Mouse (Mus musculus): Measurements from ENCODE around the gene Dusp12.
A peak's percentile ranks its signal among the peaks of the same experiment; 100 is the strongest.

The Dusp12 gene

GRCm38 (mm10) chr1:170884978-170885561, at the start of gene Dusp12, which contains the start of gene Gm26620:
Gene Dusp12 (minus strand): TSS chr1:170885540.
Gene Gm26620 (plus strand): TSS chr1:170885065.
- DNase-seq (ENCODE audit: low spot score in 2 of 2), result peak; percentile 81 to 83

DNA sequence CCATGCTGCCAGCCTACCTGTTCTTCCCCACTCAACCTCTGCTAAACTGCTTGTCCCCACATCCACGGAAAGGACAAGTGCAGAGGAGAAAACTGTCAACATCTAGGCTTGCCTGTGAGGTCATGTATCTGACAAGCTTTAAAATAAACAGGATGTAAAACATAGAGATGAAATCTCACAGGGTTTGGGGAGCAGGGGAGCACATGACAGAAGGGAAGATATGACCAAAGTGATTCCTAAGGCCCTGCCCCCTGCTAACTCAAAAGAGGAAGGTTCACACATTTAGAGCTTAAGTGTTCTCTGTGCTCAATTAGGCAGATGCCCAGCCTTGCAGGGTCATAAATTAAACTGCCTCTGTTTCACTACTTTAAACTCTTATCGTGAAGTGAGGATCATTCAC, 49.0 kb upstream of the Dusp12 start:
- peak; percentile 55 to 69 for DNase-seq (ENCODE audit: low spot score in 2 of 2)

- peak in 1 of 2 experiments; percentile 38 for DNase-seq (ENCODE audit: low spot score in 2 of 2)
Measured at GRCm38 (mm10) chr1:170933940-170934339, 48.6 kb upstream of the Dusp12 start.

DNA sequence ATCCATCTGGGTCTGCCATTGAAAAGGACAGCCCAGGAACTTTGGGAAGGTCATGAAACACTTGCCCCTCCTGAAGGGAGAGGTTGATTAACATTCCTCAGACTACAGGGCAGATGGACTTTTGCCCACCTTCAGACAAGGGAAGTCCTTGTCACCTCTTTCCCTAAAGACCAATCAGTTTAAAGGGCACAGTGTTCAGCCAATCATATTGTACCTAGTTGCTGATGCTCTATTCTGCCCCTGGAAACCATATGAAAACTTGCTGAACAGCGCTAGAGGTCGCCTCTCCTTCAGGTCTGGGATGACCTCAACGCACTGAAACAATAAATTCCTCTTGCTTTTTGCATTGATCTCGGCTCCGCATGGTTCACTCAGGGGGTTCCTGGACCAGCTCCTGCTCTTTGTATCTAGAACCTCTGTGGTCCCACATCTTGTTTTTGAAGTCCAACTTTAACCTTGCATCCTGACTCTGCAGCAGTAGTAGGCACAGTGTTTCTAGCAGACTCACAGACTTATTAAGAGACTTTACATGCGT, 48.1 kb upstream of the Dusp12 start:
- no peak for DNase-seq (ENCODE audit: low spot score in 2 of 2)

DNA sequence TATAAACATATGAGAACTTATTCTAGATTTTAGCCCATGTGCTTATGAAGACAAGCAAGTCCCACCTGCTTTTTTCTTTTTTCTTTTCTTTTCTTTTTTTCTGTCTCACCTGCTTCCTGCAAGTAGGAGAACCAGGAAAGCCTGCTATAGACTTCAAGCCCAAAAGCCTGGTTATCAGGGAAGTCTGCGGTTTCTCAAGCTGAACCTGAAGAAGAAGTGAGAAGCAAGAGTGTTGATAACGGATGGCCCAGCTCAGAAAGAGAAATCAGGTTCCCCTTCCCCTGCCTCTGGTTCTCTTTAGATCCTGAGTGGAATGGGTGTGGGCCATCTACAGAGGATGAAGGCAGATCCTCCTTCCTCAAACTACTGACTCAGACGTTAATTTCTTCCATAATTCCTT, 46.7 kb upstream of the Dusp12 start:
- DNase-seq (ENCODE audit: low spot score in 2 of 2), result peak; percentile 46 to 52

DNA sequence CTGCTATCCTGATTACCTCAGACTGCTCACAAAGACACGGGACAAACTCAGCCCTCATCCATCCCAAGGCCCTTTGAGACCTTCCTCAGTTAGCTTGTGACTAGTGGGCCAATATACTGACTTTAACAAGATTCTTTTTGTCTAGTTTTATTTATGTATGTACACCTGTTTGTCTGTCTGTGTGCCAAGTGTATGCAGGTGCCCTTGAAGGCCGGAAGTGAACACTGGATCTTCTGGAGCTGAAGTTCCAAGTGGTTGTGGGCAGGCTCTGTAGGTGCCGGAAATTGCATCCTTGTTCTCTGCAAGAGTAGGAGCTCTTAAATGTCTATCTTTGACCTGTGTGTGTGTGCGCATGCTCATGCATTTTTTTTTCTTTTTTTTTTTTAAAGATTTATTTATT, 43.9 kb upstream of the Dusp12 start:
- DNase-seq (ENCODE audit: low spot score in 2 of 2), result no peak

- peak; percentile 87 to 89 for DNase-seq (ENCODE audit: low spot score in 2 of 2)
Measured at GRCm38 (mm10) chr1:170928467-170928866, 43.1 kb upstream of the Dusp12 start.

DNA sequence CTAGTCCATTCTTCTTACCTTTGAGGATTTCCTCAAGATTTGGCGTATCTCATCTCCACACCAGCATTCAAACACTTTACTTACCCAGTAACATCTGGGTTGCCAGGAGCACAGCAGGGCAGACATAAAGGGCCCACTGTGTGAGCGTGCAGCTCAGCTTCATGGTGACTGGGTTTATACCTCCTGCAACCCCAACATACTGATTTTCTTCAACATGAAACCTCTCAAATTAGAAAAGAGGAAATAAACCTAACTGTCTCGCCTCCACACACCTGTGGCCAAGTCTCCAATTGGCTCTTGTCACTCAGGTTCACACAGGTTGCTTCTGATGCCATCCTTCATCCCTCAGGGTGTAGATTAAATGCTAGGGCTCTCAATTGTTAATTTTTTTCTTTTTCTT, 42.0 kb upstream of the Dusp12 start, which contains the start of gene Fcrla:
Gene Fcrla, minus strand, starts transcription at position 206 of the 400 bp plus-strand sequence.
- DNase-seq (ENCODE audit: low spot score in 2 of 2), result peak; percentile 73 to 81

GRCm38 (mm10) chr1:170926941-170927340, 41.6 kb upstream of the Dusp12 start:
- peak; percentile 38 to 42 for DNase-seq (ENCODE audit: low spot score in 2 of 2)

GRCm38 (mm10) chr1:170924485-170924884, 39.1 kb upstream of the Dusp12 start:
- DNase-seq (ENCODE audit: low spot score in 2 of 2), result peak; percentile 80 to 84

- no peak for DNase-seq (ENCODE audit: low spot score in 2 of 2)
Measured at GRCm38 (mm10) chr1:170919308-170919707, 34.0 kb upstream of the Dusp12 start.

DNA sequence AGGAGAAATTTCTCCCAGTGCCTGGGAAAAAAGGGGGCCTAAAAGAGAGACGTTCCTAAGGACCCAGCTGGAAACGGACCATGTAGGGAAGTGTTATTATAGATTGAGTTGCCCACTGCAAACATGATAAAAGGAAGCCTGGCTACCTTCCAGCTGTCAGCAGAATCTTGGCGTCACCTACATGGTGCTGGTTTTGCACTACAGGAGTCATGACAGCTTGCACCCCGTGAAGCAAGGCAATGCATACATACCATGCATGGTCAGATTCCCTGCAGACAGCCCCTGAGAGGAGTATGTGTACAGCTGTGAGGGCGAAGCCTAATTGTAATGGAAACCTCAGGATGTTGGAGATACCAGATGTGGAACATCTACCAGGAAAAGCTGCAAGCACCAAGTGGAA, 30.3 kb upstream of the Dusp12 start:
- no peak for DNase-seq (ENCODE audit: low spot score in 2 of 2)

DNA sequence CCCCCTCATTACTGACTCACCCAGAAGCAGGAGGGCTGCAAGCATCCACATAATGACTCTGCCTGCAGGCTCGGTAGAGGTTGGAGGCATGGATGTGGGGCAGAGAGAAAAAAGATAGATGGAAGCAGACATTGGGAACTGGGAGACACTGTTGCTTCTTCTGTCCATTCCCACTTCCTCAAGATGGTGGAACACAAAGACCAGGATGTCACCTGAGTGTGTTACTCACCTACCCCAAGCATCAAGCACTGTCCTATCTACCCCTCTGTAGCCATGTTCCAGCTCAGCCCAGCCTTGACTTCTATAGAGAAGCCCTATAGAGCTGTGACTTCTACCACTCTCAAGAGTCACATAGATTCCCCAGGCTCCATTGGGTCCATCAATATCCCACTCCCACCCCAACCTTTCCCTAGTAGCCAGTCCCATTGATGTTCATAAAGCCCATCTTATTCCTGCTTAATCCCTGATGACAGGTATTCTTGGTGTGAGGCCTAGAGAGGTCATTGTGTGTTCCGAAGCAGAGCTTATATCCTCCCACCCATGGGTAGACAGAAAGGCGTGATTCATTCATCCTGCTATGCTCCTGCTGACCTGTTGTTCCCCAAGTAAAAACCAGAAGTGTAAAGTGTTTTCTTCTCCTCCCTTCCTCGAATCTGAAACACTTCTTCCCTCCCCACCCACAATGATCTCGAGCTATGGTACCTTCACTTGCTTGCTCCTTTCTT, 27.7 kb upstream of the Dusp12 start, which contains the start of gene Fcrlb:
Gene Fcrlb, minus strand, starts transcription at position 51 of the 725 bp plus-strand sequence.
- no peak for DNase-seq (ENCODE audit: low spot score in 2 of 2)

DNA sequence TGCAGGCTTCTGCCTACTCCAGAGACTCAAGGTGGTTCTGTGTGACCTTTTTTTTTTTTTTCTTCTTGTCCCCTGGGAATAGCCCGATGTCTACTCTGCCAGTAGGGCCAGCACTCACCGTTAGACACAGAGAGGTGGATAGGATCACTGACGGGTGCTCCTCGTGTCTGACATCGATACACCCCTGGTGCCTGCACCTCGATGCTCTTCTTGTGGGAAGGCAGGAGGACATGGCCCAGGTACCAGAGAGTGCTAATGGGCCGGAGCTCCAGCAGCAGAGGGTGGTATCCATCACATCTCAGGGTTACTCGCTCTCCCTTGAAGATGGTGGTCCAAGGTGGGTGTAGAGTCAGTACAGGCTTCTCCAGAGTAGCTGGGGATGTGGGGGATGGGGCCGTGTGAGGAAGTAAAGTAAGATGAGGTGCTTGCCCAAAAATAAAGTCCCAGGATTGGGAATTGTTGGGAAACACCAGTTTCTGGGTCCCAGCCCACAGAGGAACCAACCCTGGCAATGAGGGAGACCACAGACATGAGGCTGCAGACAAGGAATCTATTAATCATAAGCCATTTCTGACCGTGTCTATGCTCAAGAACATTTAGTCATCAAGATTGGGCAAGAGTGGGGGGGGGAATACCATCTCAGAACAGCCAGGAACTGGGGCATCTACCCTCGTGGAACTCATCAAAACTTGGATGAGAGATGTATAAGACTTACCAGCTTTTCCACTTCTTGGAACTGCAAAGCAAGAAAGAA, 26.7 kb upstream of the Dusp12 start:
- no peak for DNase-seq (ENCODE audit: low spot score in 2 of 2)

GRCm38 (mm10) chr1:170908341-170908740, 23.0 kb upstream of the Dusp12 start:
- no peak for DNase-seq (ENCODE audit: low spot score in 2 of 2)

DNA sequence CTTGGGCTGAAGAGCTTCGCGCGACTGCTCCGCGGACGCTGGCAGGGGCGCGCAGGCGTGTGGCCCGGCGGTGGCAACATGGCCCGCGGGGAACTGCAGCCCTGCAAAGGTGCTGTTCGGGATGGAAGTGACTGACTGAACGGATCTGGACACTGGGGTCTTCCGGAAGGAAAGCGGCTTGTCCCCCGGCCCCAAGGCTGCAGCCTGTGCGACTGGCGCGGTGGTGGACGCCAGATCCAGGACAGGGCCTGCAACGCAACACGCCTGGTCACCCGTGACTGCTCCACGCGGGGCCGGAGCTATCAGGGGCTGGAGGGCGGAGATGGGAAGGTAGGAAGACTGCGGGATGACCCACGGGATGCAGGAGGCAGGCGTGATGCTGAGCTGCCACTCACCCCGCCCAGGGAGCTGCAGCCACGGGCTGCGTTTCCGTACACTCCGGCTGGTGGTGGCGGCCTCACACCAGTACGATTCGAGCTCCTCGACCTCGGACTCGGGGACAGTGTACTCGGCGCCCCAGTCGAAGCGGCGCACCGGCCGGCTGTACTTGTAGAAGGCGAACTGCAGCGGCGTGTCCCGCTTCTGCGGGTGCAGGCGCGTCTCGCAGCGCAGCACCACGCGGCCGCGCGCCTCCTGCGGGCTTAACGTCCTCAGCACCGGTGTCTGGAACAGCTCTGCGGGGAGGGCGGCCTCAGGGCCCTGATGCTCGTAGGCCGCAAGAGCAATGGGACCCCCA, 22.3 kb upstream of the Dusp12 start:
- DNase-seq (ENCODE audit: low spot score in 2 of 2), result peak; percentile 35 to 41

DNA sequence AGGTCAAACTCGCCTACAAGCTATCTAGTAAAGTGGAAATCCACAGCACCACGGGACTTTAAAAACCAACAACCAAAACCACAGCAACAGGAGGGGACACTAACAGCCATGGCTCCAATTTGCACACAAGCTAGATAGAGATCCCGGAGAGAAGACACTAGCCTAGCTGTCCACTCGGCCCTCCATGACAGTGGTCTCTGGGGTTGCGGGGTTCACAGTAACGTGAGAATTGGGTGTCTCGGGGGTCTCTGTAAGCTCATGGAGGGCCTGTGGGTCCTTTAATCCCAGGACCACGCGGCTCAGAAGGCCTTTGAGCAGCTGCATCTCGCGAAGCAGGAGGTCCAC, 21.7 kb upstream of the Dusp12 start:
- no peak for DNase-seq (ENCODE audit: low spot score in 2 of 2)

DNA sequence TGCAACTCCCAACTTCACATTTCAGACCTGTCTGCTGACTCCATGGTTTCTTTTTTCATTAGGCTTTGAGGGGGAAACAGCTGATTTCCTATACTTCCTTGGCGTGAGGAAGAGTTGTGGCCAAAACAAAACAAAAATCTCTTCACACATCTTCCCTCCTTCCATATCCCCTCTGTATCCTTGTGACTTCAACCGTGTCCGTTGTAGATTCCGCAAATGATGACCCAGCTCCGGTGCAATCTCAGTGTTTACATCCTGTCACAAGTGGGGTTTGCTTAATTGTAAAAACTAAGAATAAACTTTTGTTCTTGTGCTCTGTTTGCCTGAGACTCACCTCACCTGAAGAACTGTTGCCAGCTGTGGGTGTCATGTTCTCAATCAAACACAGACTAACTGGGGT, 18.1 kb upstream of the Dusp12 start:
- DNase-seq (ENCODE audit: low spot score in 2 of 2), result no peak

- DNase-seq (ENCODE audit: low spot score in 2 of 2), result peak; percentile 80 to 87
Measured at GRCm38 (mm10) chr1:170901536-170902238, 16.3 kb upstream of the Dusp12 start.

DNA sequence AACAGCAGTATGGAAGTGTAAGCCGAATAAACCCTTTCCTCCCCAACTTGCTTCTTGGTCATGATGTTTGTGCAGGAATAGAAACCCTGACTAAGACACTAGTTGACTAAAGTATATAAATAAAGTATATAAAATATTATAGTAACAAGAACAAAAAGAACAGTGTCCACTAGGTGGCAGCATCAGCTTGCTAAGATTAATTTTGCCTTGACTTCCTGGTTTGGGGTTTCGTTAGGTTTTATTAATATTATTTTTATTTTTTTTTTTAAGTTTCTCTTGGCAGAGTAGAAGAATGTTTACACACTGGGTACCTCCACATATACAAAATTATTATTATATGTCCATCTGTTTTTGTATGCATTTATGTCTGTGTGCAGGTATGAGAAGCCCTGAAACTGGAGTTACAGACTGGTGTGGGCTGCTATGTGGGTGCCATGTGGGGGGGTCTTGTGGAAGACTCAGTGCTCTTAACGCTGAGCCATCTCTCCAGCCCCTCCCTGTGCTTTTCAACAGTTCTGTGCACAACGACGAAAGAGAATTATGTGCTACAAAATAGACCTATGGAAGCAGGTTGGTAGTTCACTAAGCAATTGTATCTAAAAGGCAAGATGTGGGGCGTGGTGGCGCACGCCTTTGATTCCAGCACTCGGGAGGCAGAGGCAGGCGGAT, 15.6 kb upstream of the Dusp12 start:
- peak; percentile 33 to 68 for DNase-seq (ENCODE audit: low spot score in 2 of 2)
